Mouse (Mus musculus) layer of hippocampus, postnatal 10 days (tissue): Measurements from ENCODE around the gene Lrrc1. TPM values are rescaled to one million over a fixed set of nuclear protein-coding genes. Genes with fewer than 3 reads are reported as not detected.

Experiments used
- DNase-seq, 2 experiments: peaks; one replicate each; pipeline ENCODE4 v3.0.0; 2021; ENCODE audit warnings: low spot score in 2 of 2
- total RNA-seq, 2 experiments: library from RNA; stranded (reverse); gene quantifications; 2 replicates each; pipeline ENCODE4 v1.2.3; 2021

Gene Lrrc1
- total RNA-seq, 2 experiments from 2014 or later = 7.4 to 9.2 TPM

- DNase-seq = no peak
These were observed 41.9 kb downstream of the Lrrc1 start for GRCm38 (mm10) chr9:77502548-77503438.

DNA sequence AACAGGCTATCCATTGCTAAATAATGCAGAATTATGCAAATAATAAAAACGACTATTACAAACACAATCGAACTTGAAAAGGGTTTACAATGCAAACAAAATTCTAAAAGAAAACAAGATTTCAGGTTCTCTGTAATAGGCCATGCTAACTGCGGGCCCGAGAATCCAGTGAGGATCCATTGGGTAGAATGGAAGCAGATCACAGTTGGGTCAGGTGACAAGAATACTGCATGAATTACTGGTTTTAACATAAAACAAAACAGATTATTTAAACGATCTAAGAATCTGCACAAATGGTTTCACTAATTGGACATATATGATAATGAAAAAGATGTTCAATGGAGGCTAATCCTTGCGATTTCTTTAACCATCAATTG lies 42.5 kb downstream of the Lrrc1 start:
- DNase-seq = no peak

DNA sequence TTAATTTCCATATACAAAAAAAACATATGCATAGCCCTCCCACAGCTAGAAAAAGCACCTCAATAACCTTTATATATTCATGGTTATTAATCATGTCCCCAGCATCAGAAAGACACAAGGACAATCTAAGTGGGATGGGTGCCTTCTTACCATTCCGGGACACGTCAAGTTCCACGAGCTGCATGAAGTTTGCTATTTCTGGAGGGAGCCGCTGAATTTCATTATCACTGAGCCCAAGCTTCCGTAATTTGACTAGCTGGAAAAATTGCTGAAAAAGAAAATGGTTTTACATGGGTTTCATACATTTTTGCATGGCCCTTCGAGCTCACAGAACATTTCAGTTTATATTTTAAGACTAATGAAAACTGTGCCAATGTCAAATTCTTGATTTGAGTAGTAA lies 45.6 kb downstream of the Lrrc1 start:
- no peak for DNase-seq

GRCm38 (mm10) chr9:77498406-77498805 lies 46.3 kb downstream of the Lrrc1 start:
- no peak for DNase-seq

DNA sequence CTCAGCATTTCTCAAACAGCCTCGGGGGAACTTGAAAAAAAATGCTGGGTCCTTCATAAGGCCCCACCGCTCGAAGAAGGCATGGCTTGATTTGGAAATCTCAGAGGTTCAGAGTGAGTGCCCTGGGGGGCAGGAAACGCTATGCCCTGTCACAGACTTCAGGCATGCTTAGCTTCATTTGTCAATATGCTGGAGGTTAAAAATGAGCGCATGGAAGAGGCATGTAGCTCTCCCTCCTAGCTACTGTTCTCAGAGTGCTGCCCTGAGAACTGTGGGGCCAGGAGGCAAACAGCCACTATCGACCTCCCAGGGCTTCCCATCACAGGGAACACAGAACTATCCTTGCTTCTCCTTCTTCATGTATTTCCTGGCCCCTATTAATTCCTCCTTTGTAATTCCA lies 47.5 kb downstream of the Lrrc1 start:
- no peak for DNase-seq

DNA sequence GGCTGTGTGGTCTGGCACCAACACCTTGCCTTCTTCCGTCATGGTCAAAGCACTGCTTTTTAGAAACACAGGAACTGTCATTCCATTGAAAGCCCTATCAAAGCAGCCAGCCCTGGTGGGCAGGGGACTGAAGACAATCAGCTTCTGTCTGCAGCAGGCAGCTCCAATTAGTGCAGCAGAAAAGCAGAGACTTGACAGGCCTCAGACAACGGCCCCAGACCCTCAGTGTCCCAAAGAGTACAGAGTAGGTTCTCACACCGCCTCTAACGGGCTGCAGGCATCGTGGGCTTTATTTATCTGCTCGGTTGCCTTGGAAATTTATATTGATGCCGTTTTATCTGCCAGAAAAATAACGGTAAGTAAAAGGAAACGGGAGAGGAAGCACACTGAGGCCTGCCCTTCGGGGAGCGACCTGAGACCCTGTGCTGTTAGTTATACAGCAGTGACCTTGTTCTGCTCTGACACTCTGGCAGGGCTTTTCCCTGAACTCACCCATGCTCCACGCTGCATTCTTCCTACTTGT lies 48.1 kb downstream of the Lrrc1 start:
- DNase-seq = peak; percentile 25 to 42

GRCm38 (mm10) chr9:77494307-77494706 lies 50.4 kb downstream of the Lrrc1 start:
- no peak for DNase-seq

GRCm38 (mm10) chr9:77488611-77489010 lies 56.1 kb downstream of the Lrrc1 start:
- DNase-seq = no peak

DNA sequence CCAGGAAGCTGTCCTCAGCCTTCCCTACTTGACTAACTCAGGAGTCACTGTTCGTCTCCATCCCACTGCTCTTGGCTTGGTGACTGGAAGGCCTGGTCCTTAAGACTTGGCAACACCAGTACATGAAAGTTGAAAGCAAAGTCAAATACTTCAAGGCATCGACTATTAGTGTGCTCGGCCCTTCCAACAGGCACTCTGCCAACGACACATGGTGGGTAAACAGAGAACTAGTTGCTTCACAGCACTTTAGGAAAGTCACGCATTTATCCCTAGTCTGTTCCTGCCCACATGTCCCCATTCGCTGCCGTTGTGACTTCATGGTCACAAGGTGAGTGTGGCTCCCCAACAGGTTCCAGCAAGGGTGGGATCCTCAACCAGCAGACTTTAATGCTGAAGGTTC lies 57.2 kb downstream of the Lrrc1 start:
- no peak for DNase-seq

DNA sequence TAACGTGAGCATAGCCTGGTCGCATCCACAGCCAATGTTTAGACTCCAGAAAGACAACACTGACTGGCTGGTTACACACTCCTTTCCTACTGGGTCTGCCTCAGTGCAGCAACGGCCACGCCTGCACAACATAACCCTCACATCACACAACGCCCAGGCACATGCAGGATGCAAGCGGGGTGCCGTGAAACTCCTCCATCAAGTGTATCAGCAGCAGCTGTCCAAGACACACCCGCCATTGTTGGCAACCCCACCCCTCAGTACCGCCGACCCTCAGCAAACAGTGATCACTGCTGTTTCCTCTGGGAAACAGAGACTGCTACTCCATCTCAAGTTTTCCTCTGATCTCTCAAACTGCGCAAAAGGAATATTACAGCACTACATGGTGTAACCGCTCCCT lies 58.8 kb downstream of the Lrrc1 start:
- DNase-seq = no peak

GRCm38 (mm10) chr9:77484751-77485150 lies 59.9 kb downstream of the Lrrc1 start:
- no peak for DNase-seq

DNA sequence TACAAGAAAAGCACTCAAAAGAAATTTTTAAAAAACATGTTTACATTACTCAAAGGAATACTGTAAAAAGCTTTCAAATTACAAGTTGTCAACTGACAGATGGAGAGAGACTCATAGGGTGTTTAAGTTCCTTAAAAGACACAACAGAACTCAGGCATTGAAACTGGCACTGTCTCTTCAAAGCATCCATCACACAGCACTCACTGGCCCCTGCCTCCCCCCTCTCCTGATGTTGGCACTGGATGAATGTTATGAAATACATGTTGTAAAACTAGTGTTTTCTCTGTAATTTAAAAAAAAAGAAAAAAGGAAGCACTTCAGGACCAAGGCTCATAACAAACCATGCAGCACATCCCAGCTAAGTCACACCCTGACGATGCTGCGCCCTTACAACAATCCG lies 61.1 kb downstream of the Lrrc1 start:
- no peak for DNase-seq

GRCm38 (mm10) chr9:77482281-77482680 lies 62.4 kb downstream of the Lrrc1 start:
- DNase-seq = no peak

DNA sequence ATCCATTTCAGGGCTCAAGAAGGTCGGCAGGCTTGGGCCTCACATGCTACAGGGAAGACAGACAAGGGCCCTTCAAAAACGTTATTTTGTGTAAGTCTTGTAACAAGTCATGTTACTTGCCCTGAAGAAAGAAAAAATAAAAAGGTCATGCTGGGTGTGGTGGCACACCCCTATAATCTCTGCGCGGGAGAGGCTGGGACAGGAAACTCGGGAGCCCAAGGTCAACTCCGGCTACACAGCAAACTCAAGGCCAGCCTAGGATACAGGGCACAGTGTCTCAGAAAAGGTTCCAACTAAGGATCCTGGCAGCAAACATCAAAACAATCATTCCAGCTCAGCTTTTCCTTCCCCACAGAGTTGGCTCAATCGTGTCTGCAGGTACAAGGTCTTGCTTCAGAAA lies 63.3 kb downstream of the Lrrc1 start:
- no peak for DNase-seq

GRCm38 (mm10) chr9:77480574-77481319 lies 63.9 kb downstream of the Lrrc1 start:
- DNase-seq = no peak

- DNase-seq = no peak
These were observed 64.7 kb downstream of the Lrrc1 start for GRCm38 (mm10) chr9:77480001-77480400.

DNA sequence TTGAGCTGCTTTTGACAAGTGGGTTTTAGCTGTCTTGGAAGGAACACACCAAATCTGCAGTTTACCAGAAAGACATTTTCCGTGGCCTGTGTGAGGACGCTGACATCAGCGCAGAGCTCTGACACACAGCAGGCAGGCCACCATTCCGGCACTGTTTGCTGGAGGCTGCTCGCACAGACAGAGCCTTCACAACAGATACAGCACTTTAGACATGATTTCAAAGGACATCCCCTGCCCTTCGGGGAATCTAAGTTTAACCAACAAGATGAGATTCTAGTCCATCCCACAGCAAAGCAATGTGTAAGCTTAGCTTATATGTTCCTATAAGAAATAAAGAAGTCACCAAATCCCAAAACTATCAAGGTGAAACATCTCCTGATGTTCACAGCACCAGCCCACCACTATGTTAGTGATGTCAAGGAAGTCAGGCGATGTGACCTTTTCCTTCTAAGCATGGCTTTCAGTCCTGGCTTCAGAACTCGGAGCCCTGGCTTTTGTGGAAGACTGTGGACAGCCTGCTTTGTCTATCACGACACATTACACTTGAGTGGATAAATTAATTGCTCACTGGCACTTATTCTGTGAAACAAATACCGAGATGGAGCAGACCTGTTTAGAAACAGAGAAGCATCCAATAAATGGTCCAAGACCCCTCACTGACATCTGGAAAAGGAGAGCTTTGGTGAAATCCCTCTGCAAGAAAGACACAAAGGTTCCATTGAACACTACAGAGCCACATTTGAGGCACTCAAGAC lies 66.3 kb downstream of the Lrrc1 start:
- DNase-seq = no peak

DNA sequence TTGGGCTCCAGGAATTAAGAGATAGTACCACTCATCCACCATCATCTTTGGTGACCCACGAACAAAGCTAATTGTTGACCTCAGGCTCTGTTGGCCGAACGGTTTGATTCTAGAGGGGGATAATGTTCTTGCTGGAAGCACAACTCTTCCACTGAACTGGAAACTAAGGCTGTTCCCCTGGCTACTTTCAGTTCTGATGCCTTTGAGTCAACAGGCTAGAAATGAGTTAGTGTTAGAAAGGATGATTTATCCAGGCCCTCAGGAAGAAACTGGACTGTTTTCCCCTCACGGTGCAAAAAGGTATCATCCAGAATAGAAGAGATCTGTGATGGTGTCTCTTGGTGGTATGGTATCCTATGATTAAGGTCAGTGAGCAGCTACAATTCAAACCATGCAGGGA lies 70.1 kb downstream of the Lrrc1 start:
- DNase-seq = no peak

- DNase-seq = no peak
These were observed 72.1 kb downstream of the Lrrc1 start for GRCm38 (mm10) chr9:77472557-77472956.

DNA sequence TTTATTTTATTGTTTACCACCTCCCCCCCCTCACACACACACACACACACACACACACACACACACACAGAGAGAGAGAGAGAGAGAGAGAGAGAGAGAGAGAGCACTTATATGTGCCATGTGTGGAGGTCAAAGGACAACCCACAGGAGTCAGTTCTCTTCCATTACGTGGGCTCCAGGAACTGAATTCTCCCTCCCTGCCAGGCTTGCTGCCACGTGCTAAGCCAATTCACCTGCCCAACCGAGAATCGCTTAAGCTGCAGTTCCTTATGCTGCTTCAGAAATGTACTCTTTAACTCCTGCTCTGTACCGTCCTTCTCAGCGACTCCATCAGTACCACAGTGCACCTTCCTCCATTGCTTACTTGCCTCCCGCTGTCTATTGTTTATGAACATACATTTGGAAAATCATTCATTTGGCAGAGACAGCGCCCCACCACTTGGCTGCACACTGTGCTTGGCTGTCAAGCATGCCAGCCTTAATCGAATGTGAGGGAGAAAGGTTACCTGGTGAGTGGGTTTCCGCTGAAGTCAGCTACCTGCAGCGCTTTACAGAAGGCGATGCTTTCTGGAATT lies 72.9 kb downstream of the Lrrc1 start:
- no peak for DNase-seq
